Comparison of ENCODE assay signal across 28 mouse cellular contexts in genomic region chr1:167004621-167005020, GRCm38 (mm10). TPM values are rescaled to one million over a fixed set of nuclear protein-coding genes. Genes with fewer than 3 reads are reported as not detected.
DNase-seq lines count a peak whose midpoint lies in the region; ATAC-seq lines count a peak whose summit lies in the region.
"Had no signal": no experiment of that assay in that cellular context is flagged by ENCODE, and none has a peak within 500 bp of the region (broad histone marks: within the 10 kb centered on the region; RNA-seq: fewer than 3 reads in every experiment).

No protein-coding gene starts in this region.

- no peak for ATAC-seq in hindbrain, embryonic 14.5 days (ENCODE audit: low FRiP score)
- no peak for ATAC-seq in neural tube, embryonic 12.5 days (ENCODE audit: low FRiP score, low read depth)
- peak; percentile 72 for ATAC-seq in megakaryocyte progenitor cell, adult 5-6 weeks (replicated peaks; ENCODE audit: poor library complexity)
- ATAC-seq: inflammation-experienced regulatory T-cells, adult 6 months; Patski had no signal

- no peaks in the 10 kb centered on the region for H3K27me3 ChIP-seq in hindbrain, embryonic 14.5 days (ENCODE audit: control insufficient read depth, insufficient read depth, low read length)
- H3K27me3 ChIP-seq in hindbrain, embryonic 10.5 days (ENCODE audit: insufficient read depth, poor library complexity, severe bottlenecking), result peaks cover 23% of the 10 kb centered on the region
- peaks cover 15% of the 10 kb centered on the region for H3K27me3 ChIP-seq in neural tube, embryonic 12.5 days (replicated peaks)

- no peak overlapping the region for H3K9ac ChIP-seq in hindbrain, embryonic 14.5 days
- no peak overlapping the region for H3K9ac ChIP-seq in neural tube, embryonic 12.5 days
- H3K9ac ChIP-seq: embryonic facial prominence, embryonic 12.5 days; forebrain, embryonic 12.5 days; limb, embryonic 12.5 days had no signal

- DNase-seq in hindbrain, embryonic 14.5 days (ENCODE audit: low spot score), result no peak
- no peak for DNase-seq in hindbrain, embryonic 10.5 days (ENCODE audit: low spot score)
- DNase-seq in neural tube, embryonic 10.5 days (ENCODE audit: extremely low spot score, low spot score), result no peak
- DNase-seq in layer of hippocampus, adult 18-20 months (ENCODE audit: low spot score in 2 of 2), result no peak
- DNase-seq in layer of hippocampus, postnatal 14 days (ENCODE audit: low spot score in 2 of 2), result no peak
- DNase-seq: B cell, adult 2 months; cerebellum, adult 18-20 months; cerebellum, postnatal 14 days; gastrocnemius, postnatal 36 days; heart, postnatal 4 days; kidney, adult 8-10 months; kidney, postnatal 10 days; layer of hippocampus, postnatal 36 days; lung, adult 2 months; retina, postnatal 1 day; right cerebral cortex, postnatal 25 days; spleen, adult 18-20 months had no signal

- no peak overlapping the region for H3K4me3 ChIP-seq in hindbrain, embryonic 14.5 days (replicated peaks; ENCODE audit: low read length)
- H3K4me3 ChIP-seq in hindbrain, embryonic 10.5 days, result no peak overlapping the region
- H3K4me3 ChIP-seq in neural tube, embryonic 12.5 days, result no peak overlapping the region
- H3K4me3 ChIP-seq: embryonic facial prominence, embryonic 12.5 days; erythroblast, embryonic 14.5 days; forebrain, embryonic 12.5 days; limb, embryonic 12.5 days had no signal

- peaks cover 37% of the 10 kb centered on the region for H3K4me1 ChIP-seq in hindbrain, embryonic 14.5 days (replicated peaks; ENCODE audit: control insufficient read depth, insufficient read depth, low read length)
- peaks cover 61% of the 10 kb centered on the region for H3K4me1 ChIP-seq in hindbrain, embryonic 10.5 days (replicated peaks)
- H3K4me1 ChIP-seq in neural tube, embryonic 12.5 days, result peaks cover 24% of the 10 kb centered on the region; the same call in 1 of the 2 replicates

- peak overlapping the region; percentile 72 for H3K4me2 ChIP-seq in hindbrain, embryonic 14.5 days (replicated peaks)
- H3K4me2 ChIP-seq in neural tube, embryonic 12.5 days (replicated peaks), result peak overlapping the region; percentile 14
- H3K4me2 ChIP-seq: embryonic facial prominence, embryonic 12.5 days; limb, embryonic 12.5 days; liver, embryonic 11.5 days had no signal

- WGBS in hindbrain, embryonic 14.5 days, result 56% methylated on average over 2 of the region's 2 CpGs
- WGBS in hindbrain, embryonic 10.5 days, result 51% methylated on average over 2 of the region's 2 CpGs
- WGBS in neural tube, embryonic 12.5 days, result 54% methylated on average over 2 of the region's 2 CpGs

- no peak overlapping the region for H3K27ac ChIP-seq in hindbrain, embryonic 14.5 days
- no peak overlapping the region for H3K27ac ChIP-seq in hindbrain, embryonic 10.5 days
- H3K27ac ChIP-seq in neural tube, embryonic 12.5 days, result no peak overlapping the region
- H3K27ac ChIP-seq: embryonic facial prominence, embryonic 12.5 days; forebrain, embryonic 12.5 days; limb, embryonic 12.5 days had no signal

- H3K36me3 ChIP-seq in hindbrain, embryonic 14.5 days (replicated peaks; ENCODE audit: control insufficient read depth, insufficient read depth), result no peaks in the 10 kb centered on the region
- H3K36me3 ChIP-seq in hindbrain, embryonic 10.5 days, result no peaks in the 10 kb centered on the region
- H3K36me3 ChIP-seq in neural tube, embryonic 12.5 days, result no peaks in the 10 kb centered on the region
- H3K36me3 ChIP-seq: embryonic facial prominence, embryonic 12.5 days; forebrain, embryonic 12.5 days; G1E; limb, embryonic 12.5 days had no signal

- H3K9me3 ChIP-seq in hindbrain, embryonic 14.5 days (ENCODE audit: control insufficient read depth, low read length), result no peaks in the 10 kb centered on the region
- H3K9me3 ChIP-seq in hindbrain, embryonic 10.5 days, result no peaks in the 10 kb centered on the region
- no peaks in the 10 kb centered on the region for H3K9me3 ChIP-seq in neural tube, embryonic 12.5 days
- H3K9me3 ChIP-seq: embryonic facial prominence, embryonic 12.5 days; forebrain, embryonic 12.5 days; limb, embryonic 12.5 days had no signal

RNA-seq across cellular contexts. Expression of gene Fam78b, which starts 3.4 kb away (rescaled TPM):
- 13.4 and 15.3 TPM in 2 replicates for polyA plus RNA-seq in hindbrain, embryonic 14.5 days (2014; fragmentation: Nextera tagmentation; extraction: Ambion mirVana)
- polyA plus RNA-seq in hindbrain, embryonic 10.5 days (2016; fragmentation: Nextera tagmentation; extraction: Ambion mirVana), result 3.9 and 5.7 TPM in 2 replicates
- polyA plus RNA-seq in neural tube, embryonic 12.5 days (2016; fragmentation: Nextera tagmentation; extraction: Ambion mirVana), result 13.7 and 17.4 TPM in 2 replicates
- 0.34 TPM in 1 of 2 replicates, not detected in the other for total RNA-seq in megakaryocyte progenitor cell, adult 5-6 weeks (2015)
- 0.17 and 0.41 TPM in 2 replicates for total RNA-seq in megakaryocyte progenitor cell, adult 5-6 weeks (2017)
- total RNA-seq in layer of hippocampus, adult 18-20 months (2021), result 10 to 100 TPM; 23.1 to 23.3 TPM
- total RNA-seq in layer of hippocampus, postnatal 14 days (2021), result 10 to 100 TPM; 29.4 to 30.8 TPM
- total RNA-seq: CH12.LX had no signal
- polyA plus RNA-seq: erythroblast, embryonic 14.5 days; G1E; inflammation-experienced regulatory T-cells, adult 6 months; Patski had no signal

Comparison
In these comparisons a context has a peak if more than half of its experiments do, and no peak if none do; other contexts are left out.
1. RNA of gene Fam78b, which starts 3.4 kb away (total RNA-seq): 29.4 to 30.8 TPM in layer of hippocampus, postnatal 14 days and 23.1 to 23.3 TPM in layer of hippocampus, adult 18-20 months; 0.17 to 0.41 TPM in megakaryocyte progenitor cell, adult 5-6 weeks; every median in the first group is over 10 times any median in the second.